Mouse (Mus musculus) left cerebral cortex, postnatal 4 days (tissue): Measurements from ENCODE around the gene Clint1. TPM values are rescaled to one million over a fixed set of nuclear protein-coding genes. Genes with fewer than 3 reads are reported as not detected.
"Not testable (repeated sequence)": the region's sequence is repeated elsewhere in the genome, so short reads cannot be mapped to it uniquely, and the experiment has no call there.

ENCODE experiments used
- DNase-seq: peaks from one replicate; pipeline ENCODE4 v3.0.0-alpha.2; 2022
- intact Hi-C: fragments of 180-260 bp; cut with DNase I; formaldehyde crosslinking; loops from one replicate; pipeline ENCODE4 v1.15.1; 2025
- total RNA-seq, 2 experiments: library from RNA; stranded (reverse); gene quantifications; 2 replicates each; pipeline ENCODE4 v1.2.3; 2021

Clint1 gene
- total RNA-seq, 2 experiments from 2014 or later: 41.0 to 42.3 TPM

DNA sequence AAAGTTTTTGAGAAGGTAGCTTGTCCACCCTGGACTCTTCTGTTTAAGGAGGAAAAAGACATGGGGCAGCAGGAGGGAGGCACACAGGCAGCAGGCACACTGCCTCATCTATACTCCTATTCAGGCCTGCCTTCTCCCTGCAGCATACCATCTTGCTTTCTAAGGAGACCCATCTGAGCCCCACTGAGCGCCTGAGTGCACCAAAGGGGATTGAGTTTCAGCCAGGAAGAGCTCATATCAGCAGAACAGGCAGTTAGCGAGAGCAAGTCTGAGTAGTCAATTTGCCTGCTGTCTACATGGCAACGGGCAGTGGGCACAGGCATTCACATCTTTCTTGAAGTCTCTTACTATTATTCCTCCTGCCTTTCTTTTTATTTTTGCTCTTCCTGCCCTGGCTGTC, 5.8 kb upstream of the Clint1 start:
- no peak for DNase-seq
- intact Hi-C loops: no loop called here

DNA sequence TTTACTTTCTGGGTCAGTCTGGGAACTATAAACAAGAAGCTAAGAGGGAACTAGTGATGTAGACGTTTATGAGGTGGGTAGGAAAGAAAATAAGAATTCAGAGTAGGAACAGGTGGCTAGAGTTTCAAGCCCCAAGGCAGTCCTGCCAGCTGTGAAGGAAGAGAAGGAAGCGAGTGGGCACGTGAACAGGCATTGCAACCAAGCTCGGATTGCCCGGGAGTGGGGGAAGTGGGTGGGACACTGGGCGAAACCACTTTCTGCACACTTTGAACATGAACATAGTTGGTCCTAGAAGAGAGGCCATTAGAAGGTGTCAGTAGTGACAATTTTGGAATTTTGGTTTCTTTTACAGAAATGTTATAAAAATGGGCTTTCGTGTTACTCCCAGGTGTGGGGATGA, 4.3 kb upstream of the Clint1 start:
- intact Hi-C loops: no loop called here

DNA sequence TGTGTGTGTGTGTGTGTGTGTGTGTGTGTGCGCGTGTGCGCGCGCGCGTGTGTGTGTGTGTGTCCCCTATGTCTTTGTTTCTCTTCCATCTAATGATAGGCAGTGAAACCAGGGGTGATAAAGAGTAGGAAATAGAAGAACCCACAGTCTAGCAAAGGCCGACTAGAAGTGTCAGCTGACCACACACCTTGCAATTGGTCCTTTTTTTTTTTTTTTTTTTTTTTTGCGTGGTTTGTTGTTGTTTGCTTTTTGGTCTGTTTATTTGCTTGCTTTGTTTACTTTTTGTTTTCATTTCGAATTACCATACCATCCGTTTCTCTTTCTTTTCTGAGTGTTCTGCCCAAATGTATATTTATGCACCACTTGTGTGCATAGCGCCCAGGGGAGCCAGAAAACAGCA, 3.6 kb upstream of the Clint1 start:
- intact Hi-C loops: no loop called here
- no peak for DNase-seq

More for the DNA sequence above, 4.3 kb upstream of the Clint1 start:
- no peak for DNase-seq

DNA sequence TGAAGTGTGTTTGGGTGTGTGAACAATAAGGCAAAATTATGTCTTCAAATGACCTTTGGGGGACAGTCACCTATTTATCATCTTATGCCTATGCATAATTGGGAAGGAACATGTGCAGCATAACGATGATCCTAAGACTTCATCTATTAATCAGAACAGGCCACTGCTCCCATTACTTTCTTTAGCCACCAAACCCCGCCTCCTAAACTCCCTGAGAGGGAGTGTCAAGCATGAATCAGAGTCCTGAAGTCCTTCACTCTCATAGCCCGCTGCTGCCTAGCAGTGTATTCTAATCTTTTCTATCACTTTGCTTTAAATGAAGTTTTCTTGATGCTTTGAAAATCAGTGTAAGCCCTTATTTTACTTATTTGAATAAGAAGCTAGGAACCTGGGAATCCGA, 2.6 kb upstream of the Clint1 start:
- no peak for DNase-seq
- intact Hi-C loops: no loop called here

DNA sequence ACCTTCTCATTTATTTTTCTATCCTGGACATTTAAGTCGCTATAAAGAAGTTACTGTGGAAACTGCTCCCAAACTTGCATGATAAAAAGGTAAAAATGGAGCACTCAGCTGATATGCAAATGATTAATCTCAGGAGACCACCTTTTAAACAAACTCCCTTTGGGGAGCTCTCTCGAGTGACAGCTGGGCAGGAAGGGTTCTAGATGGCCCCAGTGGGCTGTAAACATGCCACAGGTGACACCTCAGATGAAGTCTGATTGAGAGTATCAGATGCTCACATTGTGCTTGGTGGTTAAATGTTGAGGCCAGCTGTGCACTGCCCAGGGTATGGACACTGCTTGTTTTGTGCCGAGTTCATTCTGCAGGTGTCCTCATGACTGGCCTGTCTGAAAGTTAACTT, 2.0 kb upstream of the Clint1 start:
- intact Hi-C loops: no loop called here
- no peak for DNase-seq

DNA sequence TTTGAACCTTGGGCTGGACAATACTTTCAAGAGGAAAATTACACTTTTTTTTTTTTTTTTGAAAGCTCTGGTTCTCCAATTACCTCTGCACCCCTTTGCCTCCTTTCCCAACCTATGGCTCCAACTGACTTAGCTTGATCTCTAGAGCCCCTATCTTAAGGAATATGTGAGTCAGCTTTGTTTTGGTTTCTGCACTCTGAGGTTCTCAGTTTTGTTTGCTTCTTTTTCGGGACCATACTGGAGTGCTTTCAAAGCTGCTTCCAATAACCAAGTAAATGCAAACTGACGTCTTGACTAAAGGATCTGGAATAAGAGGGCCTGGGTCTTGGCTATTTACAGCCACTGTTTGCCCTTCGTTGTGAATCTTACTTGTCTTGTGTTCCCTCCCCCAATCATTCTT, 1.5 kb upstream of the Clint1 start:
- DNase-seq: no peak
- intact Hi-C loops: no loop called here

DNA sequence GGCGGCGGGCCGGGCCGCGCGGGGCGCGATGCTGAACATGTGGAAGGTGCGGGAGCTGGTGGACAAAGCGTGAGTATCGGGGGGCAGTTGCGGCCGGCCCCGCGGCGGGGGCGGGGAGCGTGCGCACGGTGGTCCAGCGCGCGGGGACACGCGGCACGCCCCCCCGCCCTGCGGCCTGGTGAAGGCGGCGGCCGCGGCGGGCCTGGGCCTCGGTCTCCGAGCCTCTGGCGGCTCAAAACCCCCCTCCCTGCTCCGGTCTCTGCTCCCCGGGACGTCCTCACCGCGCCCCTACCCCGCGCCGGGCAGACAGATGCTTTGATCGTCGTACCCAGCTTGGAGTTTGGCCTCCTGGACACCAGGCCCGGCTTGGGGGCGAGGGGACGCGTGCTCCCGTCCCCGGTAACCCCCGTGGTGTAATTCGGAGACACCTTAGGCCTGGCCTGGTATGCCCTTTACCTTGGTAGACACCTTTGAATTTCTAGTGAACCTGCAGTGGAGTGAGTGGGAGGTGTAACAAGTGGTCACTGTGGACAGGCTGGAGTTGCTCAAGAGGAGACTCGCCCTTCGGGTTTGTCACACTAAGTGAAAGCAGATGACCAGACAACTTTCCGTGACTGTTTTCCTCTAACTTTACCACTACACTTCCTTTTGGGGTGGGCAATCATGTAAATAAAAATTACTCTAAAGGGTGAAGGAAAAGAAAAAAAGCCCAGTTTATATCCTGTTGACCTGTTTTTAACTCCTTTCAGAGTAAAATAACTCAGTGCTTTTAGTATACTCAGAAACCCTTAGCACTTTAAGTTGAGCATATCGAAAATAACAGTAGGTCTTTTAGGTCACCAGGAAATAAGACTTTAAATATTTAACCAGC, 508 bp downstream of the Clint1 start:
- intact Hi-C loops: no loop called here
- peak; percentile 22 for DNase-seq

DNA sequence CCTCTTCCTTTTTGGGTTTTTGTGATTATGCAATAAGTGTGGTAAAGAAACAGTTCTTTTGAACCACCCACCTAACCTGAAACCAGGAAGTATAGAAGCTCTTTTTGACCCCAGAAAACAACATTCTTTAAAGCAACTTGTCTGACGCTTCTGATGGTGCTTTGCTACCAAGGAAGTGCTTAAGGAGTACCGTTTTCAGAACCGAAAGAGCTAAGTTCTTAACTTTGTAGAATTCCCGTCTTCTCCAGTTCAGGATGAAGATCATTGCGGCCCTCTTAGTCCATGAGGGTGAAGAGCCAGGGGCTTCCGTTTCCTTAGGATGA, 1.1 kb downstream of the Clint1 start:
- intact Hi-C loops: no loop called here
- no peak for DNase-seq

DNA sequence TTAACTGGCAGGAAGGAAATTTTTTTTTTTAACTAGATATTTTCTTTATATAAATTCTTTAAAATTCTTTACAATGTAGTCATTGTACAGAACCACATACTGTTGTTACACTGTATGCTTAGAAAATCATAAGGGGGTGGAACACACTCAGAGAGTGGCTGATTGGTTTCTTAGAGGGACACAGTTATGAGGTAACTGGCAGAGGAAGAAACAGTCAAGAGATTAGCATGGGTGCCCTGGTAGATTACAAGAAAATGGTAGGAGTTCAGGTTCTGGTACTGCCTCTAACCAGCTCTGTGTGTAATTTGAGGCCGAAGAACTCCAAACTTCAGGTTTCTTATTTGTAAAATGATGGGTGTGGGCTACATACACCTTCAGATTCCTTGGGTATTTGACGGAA, 2.1 kb downstream of the Clint1 start:
- intact Hi-C loops: no loop called here
- no peak for DNase-seq

DNA sequence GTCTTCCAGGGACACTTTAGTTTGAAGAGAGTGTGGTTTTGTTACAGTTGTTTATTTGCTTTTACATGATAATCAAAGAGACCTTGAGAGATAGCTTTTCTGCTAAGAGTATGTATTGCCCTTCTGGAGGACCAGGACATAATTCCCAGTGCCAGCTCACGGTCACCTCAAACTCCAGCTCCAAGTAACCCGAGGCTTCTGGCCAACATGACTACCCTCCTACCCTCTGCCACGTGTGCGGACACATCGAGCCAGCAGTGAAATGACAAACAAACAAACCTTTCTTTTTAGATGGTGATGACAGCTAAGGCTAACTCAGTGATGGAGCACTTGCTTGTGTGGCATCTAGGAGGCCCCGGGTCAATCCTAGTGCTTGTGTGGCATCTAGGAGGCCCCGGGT, 2.5 kb downstream of the Clint1 start:
- DNase-seq: no peak
- intact Hi-C loops: no loop called here

DNA sequence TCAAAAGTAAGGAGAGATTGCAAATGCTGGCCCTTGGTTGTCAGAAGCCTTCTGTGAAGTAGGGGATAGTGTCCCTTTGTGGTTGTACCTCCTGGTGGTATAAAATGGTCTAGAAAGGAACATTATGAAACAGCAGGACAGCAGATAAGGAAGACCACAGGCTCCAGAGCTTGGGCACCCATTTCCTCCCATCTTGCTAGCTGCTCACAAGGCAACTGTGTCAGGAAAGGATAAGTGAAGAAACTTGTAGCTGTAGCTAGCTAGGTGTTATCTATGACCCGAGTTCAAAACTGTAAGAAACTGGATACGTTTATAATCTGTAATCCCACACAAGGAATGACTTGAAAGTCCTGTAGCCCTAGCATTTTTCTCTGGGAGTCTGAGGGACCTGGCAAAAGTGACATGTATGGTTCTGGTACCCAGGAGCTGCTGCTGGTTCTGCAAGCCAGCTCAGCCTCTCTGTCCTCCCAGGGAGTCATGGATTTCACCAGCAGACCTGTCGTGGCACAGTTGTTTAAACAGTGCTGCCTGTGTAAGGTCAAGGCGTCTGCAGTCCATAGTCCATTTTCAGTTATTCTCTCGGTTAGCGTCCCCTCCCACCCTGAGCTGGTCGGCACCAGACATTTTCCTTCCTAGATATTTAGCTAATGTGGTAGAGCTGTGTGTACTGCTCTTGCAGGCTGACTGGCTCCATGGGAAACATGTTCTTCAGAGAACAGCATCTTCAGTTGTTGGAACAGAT, 3.7 kb downstream of the Clint1 start:
- intact Hi-C loops: no loop called here

DNA sequence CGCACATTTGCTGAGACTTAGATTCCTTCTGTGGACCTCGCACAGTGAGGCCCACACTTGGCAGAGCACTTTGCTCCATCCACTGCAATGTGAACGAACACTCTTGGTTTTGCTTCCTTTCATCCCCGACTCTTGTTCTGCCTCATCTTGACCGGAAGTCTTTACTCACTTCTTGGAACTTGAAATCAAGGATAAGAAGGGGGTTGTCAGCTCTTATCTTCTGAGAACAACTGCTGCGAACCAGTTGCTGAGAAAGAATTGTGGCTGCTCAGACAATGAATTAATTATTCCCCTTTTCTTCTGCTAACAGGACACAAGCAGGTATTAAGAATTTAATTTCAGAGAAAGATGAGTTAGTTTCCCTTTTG, 4.3 kb downstream of the Clint1 start:
- intact Hi-C loops: no loop called here
- no peak for DNase-seq

More for the DNA sequence above, 3.7 kb downstream of the Clint1 start:
- no peak for DNase-seq

DNA sequence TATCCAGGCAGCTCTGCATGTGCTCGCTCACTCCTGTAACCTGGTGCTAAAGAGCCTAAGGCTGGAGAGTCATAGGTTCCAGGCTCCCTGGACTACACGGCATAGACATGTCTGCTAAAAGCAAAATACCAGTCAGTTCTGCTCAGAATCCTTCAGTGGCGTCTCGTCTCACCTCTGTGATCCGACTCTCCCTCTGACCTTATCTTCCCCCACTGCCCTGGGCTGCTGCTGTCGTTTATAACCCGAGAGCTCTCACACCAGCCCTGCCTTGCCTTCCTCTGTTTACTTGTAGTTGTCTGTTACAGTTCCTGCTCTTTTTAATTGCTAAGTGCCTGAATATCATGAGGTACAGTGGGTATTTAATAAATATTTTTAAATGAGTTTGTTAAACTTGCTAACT, 9.5 kb downstream of the Clint1 start:
- DNase-seq: no peak
- intact Hi-C loops: no loop called here

DNA sequence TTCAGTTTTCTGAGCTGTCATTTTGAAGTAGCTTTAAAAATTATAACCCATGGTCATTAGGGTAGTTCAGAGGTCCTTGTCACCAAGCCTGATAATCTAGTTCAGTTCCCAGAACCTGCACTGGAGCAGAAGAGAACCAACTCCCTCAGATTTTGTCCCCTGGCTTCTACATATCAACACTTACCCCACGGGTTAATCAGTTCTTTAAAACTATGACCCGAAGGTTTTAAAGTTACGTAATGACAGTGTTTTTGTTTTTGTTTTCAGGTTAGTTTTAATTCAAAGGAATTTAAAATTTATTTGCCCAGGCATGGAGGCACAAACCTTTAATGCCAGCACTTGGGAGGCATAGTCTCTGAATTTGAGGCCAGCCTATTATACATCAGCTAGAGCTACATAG, 12.6 kb downstream of the Clint1 start:
- intact Hi-C loops: no loop called here
- DNase-seq: no peak

DNA sequence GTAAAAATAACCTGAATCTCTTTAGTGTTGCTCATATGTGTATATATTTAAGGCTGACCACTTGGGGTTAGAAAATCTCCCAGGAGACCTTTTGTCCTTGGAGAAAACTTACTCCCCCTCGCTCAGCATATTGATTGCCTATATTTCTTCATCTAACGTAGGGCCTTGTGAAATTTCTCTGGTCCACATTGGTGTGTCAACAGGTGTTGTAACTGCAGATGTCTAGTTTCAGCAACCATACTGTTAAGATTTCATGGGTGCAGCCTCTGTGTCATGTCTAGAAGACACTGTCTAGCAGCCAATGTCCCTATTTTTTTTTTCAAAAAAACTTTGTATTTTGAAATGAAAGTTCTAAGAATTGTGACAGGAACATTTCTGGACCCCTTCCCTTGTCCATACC, 14.0 kb downstream of the Clint1 start:
- intact Hi-C loops: no loop called here
- no peak for DNase-seq

DNA sequence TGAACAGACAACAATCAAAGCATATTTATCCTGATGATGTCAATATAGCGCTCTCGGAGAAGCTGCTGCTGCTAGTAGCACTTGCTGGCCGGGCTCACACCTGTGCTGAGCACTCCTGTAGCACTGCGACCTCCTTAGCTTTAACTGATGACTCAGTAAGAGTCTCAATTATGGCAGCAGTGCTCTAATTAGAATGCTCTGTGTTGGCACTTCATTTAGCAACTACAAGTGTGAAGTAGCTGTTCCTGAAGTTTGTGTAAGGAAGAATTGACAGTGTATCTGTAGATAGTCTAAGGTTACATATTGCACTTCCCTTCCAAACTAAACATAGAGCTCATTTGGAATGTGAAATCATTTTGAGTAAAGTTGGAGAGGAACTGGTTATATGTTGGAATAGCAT, 14.7 kb downstream of the Clint1 start:
- intact Hi-C loops: no loop called here
- DNase-seq: no peak

DNA sequence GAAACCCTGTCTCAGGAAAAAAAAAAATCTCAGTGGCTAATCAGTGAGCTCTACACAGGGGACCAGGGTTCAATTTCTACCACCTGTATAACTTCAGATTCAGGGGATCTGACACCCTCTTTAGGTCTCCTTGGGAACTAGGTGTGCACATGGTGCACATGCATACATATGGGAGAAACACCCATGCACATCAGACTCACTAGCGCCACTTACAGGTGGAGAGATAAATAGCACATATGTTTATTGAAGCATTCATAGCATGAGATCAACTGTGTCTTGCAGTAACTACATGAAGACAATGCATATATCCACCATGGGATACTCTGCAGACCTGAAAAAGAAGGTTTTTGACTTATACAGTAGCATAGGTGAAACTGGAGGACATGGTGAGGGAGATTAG, 21.8 kb downstream of the Clint1 start:
- DNase-seq: no peak
- intact Hi-C loops: no loop called here

DNA sequence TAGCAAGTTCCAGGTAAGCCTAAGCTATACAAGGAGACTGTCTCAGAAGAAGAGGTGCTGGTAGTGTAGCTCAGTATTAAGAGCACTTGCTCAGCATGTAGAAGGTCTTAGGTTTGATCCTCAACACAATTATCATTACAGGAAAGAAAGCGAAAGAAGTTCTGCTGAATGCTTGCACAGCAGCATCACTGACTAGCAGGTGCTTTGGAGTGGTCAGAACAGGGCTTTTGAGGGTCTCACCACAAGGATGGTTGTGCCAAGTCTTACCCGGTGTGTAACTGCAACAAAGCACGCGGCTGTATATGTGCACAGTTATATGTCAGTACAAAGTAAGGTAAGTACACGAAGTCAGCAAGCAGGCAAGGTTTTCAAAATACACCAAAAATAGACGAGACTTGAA, 22.4 kb downstream of the Clint1 start:
- no peak for DNase-seq
- intact Hi-C loops: no loop called here

DNA sequence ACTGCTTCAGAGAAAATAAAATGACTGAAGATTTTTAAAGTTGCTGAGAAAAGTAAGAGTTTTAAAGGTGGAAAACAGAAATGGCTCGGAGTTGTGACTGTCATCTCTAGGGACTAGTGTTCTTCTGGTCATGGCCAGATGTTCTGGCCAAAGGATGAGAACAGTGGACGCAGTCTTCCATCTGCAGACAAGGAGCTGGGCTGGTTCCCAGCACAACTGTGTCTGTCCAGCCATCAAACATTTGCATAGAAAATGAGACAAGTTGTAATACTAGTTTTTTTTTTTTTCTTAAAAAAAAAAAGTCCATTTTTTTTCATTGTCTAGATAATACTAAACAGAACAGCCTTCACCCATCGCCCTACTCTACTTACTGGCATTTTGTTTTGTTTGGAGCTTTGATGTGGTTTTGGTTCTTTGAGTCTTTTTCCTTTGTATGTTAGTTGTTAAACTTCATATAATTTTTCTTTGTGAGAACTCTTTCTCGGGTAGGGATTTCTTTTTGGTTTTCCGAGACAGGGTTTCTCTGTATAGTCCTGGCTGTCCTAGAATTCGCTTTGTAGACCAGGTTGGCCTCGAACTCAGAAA, 23.6 kb downstream of the Clint1 start:
- intact Hi-C loops: loop anchor here (5.0 kb wide), 1 partner anchor 318 kb away; no protein-coding TSS in a partner anchor
- DNase-seq: no peak

DNA sequence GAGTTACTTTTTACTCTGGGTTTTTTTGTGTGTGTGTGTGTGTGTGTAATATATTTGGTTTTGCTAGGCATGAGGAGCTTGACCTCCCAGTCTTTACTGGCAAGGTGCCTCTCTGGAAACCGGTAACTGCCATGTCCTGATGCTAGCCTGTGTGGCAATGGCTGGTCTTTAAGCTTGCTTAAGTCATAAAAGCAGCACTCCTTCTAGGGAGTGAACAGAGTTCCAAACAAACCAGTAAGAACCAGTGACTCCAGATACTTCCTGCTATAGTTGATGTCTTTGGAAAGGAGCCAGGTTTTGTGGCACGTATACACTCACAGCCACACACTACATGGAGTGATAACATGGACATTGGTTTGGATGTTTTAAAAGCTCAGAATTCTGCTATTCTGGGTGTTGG, 24.2 kb downstream of the Clint1 start:
- intact Hi-C loops: loop anchor here (5.0 kb wide), 1 partner anchor 319 kb away; no protein-coding TSS in a partner anchor
- DNase-seq: no peak

DNA sequence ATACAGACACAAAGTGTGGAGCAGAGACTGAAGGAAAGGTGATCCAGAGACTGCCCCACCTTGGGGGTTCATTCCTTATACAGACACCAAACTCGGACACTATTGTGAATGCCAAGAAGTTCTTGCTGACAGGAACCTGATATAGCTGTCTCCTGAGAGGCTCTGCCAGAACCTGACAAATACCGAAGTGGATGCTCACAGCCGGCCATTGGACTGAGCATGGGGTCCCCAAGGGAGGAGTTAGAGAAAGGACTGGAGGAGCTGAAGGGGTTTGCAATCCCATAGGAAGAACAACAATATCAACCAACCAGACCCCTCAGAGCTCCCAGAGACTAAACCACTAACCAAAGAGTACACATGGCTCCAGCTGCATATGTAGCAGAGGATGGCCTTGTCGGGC, 27.5 kb downstream of the Clint1 start:
- not testable (repeated sequence) for DNase-seq
- intact Hi-C loops: loop anchor here (5.0 kb wide), 1 partner anchor 322 kb away; no protein-coding TSS in a partner anchor
